Comparison of ENCODE assay signal across 8 mouse cellular contexts in the genomic region with DNA sequence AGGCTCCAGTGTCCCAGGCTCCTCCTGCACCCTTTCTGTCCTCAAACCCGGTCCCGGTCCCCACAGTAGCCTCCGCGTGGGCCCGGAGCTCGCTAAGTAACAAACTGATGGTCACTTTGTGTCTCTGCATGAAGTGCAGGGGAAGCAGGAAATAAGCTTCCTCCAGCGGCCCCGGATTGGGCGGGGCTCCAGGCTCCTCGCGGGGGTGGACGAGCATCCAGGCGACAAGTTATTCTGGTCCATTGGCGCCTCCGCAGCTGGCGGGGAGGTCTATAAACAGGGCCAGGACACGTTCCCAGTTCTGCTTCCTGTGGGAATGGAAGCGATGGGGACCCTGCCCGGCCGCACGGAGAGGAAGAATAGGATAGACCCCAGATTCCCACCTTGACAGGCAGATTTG. TPM values are rescaled to one million over a fixed set of nuclear protein-coding genes. Genes with fewer than 3 reads are reported as not detected.
DNase-seq lines count a peak whose midpoint lies in the region; ATAC-seq and TF ChIP-seq lines count a peak whose summit lies in the region.
"Had no signal": no experiment of that assay in that cellular context is flagged by ENCODE, and none has a peak within 500 bp of the region (broad histone marks: within the 10 kb centered on the region; RNA-seq: fewer than 3 reads in every experiment).

No protein-coding gene starts in this region.

- H3K36me3 ChIP-seq in hindbrain, postnatal 0 days (ENCODE audit: insufficient read depth, low read length), result peaks cover 20% of the 10 kb centered on the region
- peaks cover 22% of the 10 kb centered on the region for H3K36me3 ChIP-seq in midbrain, embryonic 13.5 days
- H3K36me3 ChIP-seq in stomach, embryonic 16.5 days (ENCODE audit: control insufficient read depth, insufficient read depth, low read length), result peaks cover 7% of the 10 kb centered on the region; the same call in 1 of the 2 replicates

- peak overlapping the region; percentile 54 for H3K4me3 ChIP-seq in brown adipose tissue, adult 24 weeks (ENCODE audit: insufficient read depth, low read depth, low read length)
- H3K4me3 ChIP-seq in gastrocnemius, adult 2 months, result peak overlapping the region; percentile 92
- no peak overlapping the region for H3K4me3 ChIP-seq in hindbrain, postnatal 0 days (ENCODE audit: low read length)
- no peak overlapping the region for H3K4me3 ChIP-seq in midbrain, embryonic 13.5 days (replicated peaks)
- peak overlapping the region; percentile 21; the same call in 1 of the 2 replicates for H3K4me3 ChIP-seq in stomach, embryonic 16.5 days (replicated peaks; ENCODE audit: low read length)

- intact Hi-C loops in gastrocnemius, adult 2 months (cut with DNase I), result loop anchor here (2.0 kb wide), 1 partner anchor 32 kb away; no protein-coding TSS in a partner anchor
- intact Hi-C loops in left cerebral cortex, postnatal 36 days (cut with DNase I), result loop anchor here (10.0 kb wide), 1 partner anchor 48 kb away; a partner anchor contains a TSS

- H3K27me3 ChIP-seq in hindbrain, postnatal 0 days (ENCODE audit: insufficient read depth, low read length), result no peaks in the 10 kb centered on the region
- H3K27me3 ChIP-seq in midbrain, embryonic 13.5 days, result peaks cover 11% of the 10 kb centered on the region; the same call in 1 of the 2 replicates
- H3K27me3 ChIP-seq in stomach, embryonic 16.5 days (ENCODE audit: control insufficient read depth, insufficient read depth, low read length), result peaks cover 4% of the 10 kb centered on the region; the same call in 1 of the 2 replicates

- H3K9ac ChIP-seq in hindbrain, postnatal 0 days (replicated peaks; ENCODE audit: low read length), result 0 out of 2 replicates have a peak overlapping the region, but pooled peaks have one; percentile 9
- no peak overlapping the region for H3K9ac ChIP-seq in midbrain, embryonic 13.5 days (replicated peaks)
- H3K9ac ChIP-seq in stomach, embryonic 16.5 days (ENCODE audit: low read length), result peak overlapping the region; percentile 59

- H3K4me1 ChIP-seq in brown adipose tissue, adult 24 weeks (ENCODE audit: control insufficient read depth, insufficient read depth, insufficient read length, low read length), result peaks cover 9% of the 10 kb centered on the region
- peaks cover 8% of the 10 kb centered on the region for H3K4me1 ChIP-seq in hindbrain, postnatal 0 days (ENCODE audit: insufficient read depth, low read length)
- peaks cover 25% of the 10 kb centered on the region for H3K4me1 ChIP-seq in midbrain, embryonic 13.5 days (replicated peaks)
- peaks cover 23% of the 10 kb centered on the region for H3K4me1 ChIP-seq in stomach, embryonic 16.5 days (ENCODE audit: control insufficient read depth, insufficient read depth, low read length)

- no peak for TF ChIP-seq CTCF in gastrocnemius, adult 2 months (IDR thresholded peaks at IDR 0.05)
- TF ChIP-seq CTCF in hindbrain, postnatal 0 days (IDR thresholded peaks at IDR 0.05; ENCODE audit: low read depth), result no peak

- peak; percentile 65 for DNase-seq in MEL-GATA-1-ER (ENCODE audit: extremely low read depth, low read depth)
- peak; percentile 98 for DNase-seq in gastrocnemius, adult 2 months
- DNase-seq in hindbrain, postnatal 0 days (ENCODE audit: low spot score), result peak; percentile 36
- DNase-seq in left cerebral cortex, postnatal 36 days (ENCODE audit: low spot score in 2 of 2), result peak; percentile 88 to 91

- ATAC-seq in hindbrain, postnatal 0 days, result no peak
- no peak for ATAC-seq in midbrain, embryonic 13.5 days
- no peak for ATAC-seq in stomach, embryonic 16.5 days (ENCODE audit: insufficient read depth, low FRiP score)

- H3K27ac ChIP-seq in brown adipose tissue, adult 24 weeks (replicated peaks; ENCODE audit: low read depth, low read length), result peak overlapping the region; percentile 98
- peak overlapping the region; percentile 96 for H3K27ac ChIP-seq in gastrocnemius, adult 2 months
- peak overlapping the region; percentile 96 for H3K27ac ChIP-seq in hindbrain, postnatal 0 days
- H3K27ac ChIP-seq in midbrain, embryonic 13.5 days, result no peak overlapping the region
- peak overlapping the region; percentile 89 for H3K27ac ChIP-seq in stomach, embryonic 16.5 days (ENCODE audit: low read length)

- H3K9me3 ChIP-seq in hindbrain, postnatal 0 days (ENCODE audit: low read length), result no peaks in the 10 kb centered on the region
- H3K9me3 ChIP-seq in midbrain, embryonic 13.5 days, result no peaks in the 10 kb centered on the region
- H3K9me3 ChIP-seq in stomach, embryonic 16.5 days (replicated peaks; ENCODE audit: control insufficient read depth, low read length), result no peaks in the 10 kb centered on the region

- 25% methylated on average over 21 of the region's 21 CpGs for WGBS in hindbrain, postnatal 0 days
- WGBS in midbrain, embryonic 13.5 days, result 39% methylated on average over 21 of the region's 21 CpGs
- WGBS in stomach, embryonic 16.5 days, result 16% methylated on average over 21 of the region's 21 CpGs

- 0 out of 2 replicates have a peak overlapping the region, but pooled peaks have one; percentile 16 for H3K4me2 ChIP-seq in hindbrain, postnatal 0 days (ENCODE audit: low read depth, low read length)
- H3K4me2 ChIP-seq in midbrain, embryonic 13.5 days (replicated peaks), result peak overlapping the region; percentile 3; the same call in 1 of the 2 replicates
- H3K4me2 ChIP-seq in stomach, embryonic 16.5 days (ENCODE audit: low read depth, low read length), result peak overlapping the region; percentile 40

RNA-seq across cellular contexts. Expression of a gene that starts 1.3 kb away (rescaled TPM):
- polyA plus RNA-seq in brown adipose tissue, adult 24 weeks (2012; ENCODE audit: insufficient read depth, insufficient read length, missing spikeins), result 18.1 and 21.3 TPM in 2 replicates
- total RNA-seq in gastrocnemius, adult 2 months (2021), result 10 to 100 TPM; 31.9 to 39.8 TPM
- 610 and 693 TPM in 2 replicates for total RNA-seq in hindbrain, postnatal 0 days (2014; rRNA removed)
- 693 and 724 TPM in 2 replicates for polyA plus RNA-seq in hindbrain, postnatal 0 days (2015; fragmentation: Nextera tagmentation; extraction: Ambion mirVana)
- total RNA-seq in left cerebral cortex, postnatal 36 days (2021), result 100 to 1,000 TPM; 824 to 964 TPM
- polyA plus RNA-seq in midbrain, embryonic 13.5 days (2015; fragmentation: Nextera tagmentation; extraction: Ambion mirVana), result 261 and 275 TPM in 2 replicates
- polyA plus RNA-seq in stomach, embryonic 16.5 days (2015; fragmentation: Nextera tagmentation; extraction: Ambion mirVana), result 23.4 and 23.8 TPM in 2 replicates

RNA-seq across cellular contexts. Expression of a gene that starts 7.6 kb away (rescaled TPM):
- 74.5 and 79.8 TPM in 2 replicates for polyA plus RNA-seq in brown adipose tissue, adult 24 weeks (2012; ENCODE audit: insufficient read depth, insufficient read length, missing spikeins)
- 10 to 100 TPM; 21.0 to 22.8 TPM for total RNA-seq in gastrocnemius, adult 2 months (2021)
- total RNA-seq in hindbrain, postnatal 0 days (2014; rRNA removed), result 37.2 and 53.9 TPM in 2 replicates
- 56.1 and 63.3 TPM in 2 replicates for polyA plus RNA-seq in hindbrain, postnatal 0 days (2015; fragmentation: Nextera tagmentation; extraction: Ambion mirVana)
- total RNA-seq in left cerebral cortex, postnatal 36 days (2021), result 10 to 100 TPM; 33.9 to 41.5 TPM
- polyA plus RNA-seq in midbrain, embryonic 13.5 days (2015; fragmentation: Nextera tagmentation; extraction: Ambion mirVana), result 36.2 and 38.4 TPM in 2 replicates
- 47.6 and 54.3 TPM in 2 replicates for polyA plus RNA-seq in stomach, embryonic 16.5 days (2015; fragmentation: Nextera tagmentation; extraction: Ambion mirVana)

RNA-seq across cellular contexts. Expression of a gene that starts 23.4 kb away (rescaled TPM):
- 9.8 and 11.3 TPM in 2 replicates for polyA plus RNA-seq in brown adipose tissue, adult 24 weeks (2012; ENCODE audit: insufficient read depth, insufficient read length, missing spikeins)
- total RNA-seq in gastrocnemius, adult 2 months (2021), result 10 to 100 TPM; 13.9 to 16.2 TPM
- 162 and 176 TPM in 2 replicates for total RNA-seq in hindbrain, postnatal 0 days (2014; rRNA removed)
- polyA plus RNA-seq in hindbrain, postnatal 0 days (2015; fragmentation: Nextera tagmentation; extraction: Ambion mirVana), result 101 and 103 TPM in 2 replicates
- total RNA-seq in left cerebral cortex, postnatal 36 days (2021), result 100 to 1,000 TPM; 152 to 164 TPM
- 78.9 and 87.2 TPM in 2 replicates for polyA plus RNA-seq in midbrain, embryonic 13.5 days (2015; fragmentation: Nextera tagmentation; extraction: Ambion mirVana)
- polyA plus RNA-seq in stomach, embryonic 16.5 days (2015; fragmentation: Nextera tagmentation; extraction: Ambion mirVana), result 57.6 and 60.8 TPM in 2 replicates

RNA-seq across cellular contexts. Expression of a gene that starts 29.6 kb away (rescaled TPM):
- polyA plus RNA-seq in brown adipose tissue, adult 24 weeks (2012; ENCODE audit: insufficient read depth, insufficient read length, missing spikeins), result 0.36 and 1.7 TPM in 2 replicates
- total RNA-seq in gastrocnemius, adult 2 months (2021), result 1 to 10 TPM; 2.4 to 3.0 TPM
- total RNA-seq in hindbrain, postnatal 0 days (2014; rRNA removed), result 0.26 and 0.72 TPM in 2 replicates
- polyA plus RNA-seq in hindbrain, postnatal 0 days (2015; fragmentation: Nextera tagmentation; extraction: Ambion mirVana), result 0.20 and 0.31 TPM in 2 replicates
- total RNA-seq in left cerebral cortex, postnatal 36 days (2021), result 1 to 10 TPM in 1 of 2 experiments, under 1 TPM in 1; 0.89 to 2.0 TPM
- polyA plus RNA-seq in midbrain, embryonic 13.5 days (2015; fragmentation: Nextera tagmentation; extraction: Ambion mirVana), result 0.15 and 0.28 TPM in 2 replicates
- 0.23 and 0.84 TPM in 2 replicates for polyA plus RNA-seq in stomach, embryonic 16.5 days (2015; fragmentation: Nextera tagmentation; extraction: Ambion mirVana)

RNA-seq across cellular contexts. Expression of a gene that starts 34.8 kb away (rescaled TPM):
- polyA plus RNA-seq in brown adipose tissue, adult 24 weeks (2012; ENCODE audit: insufficient read depth, insufficient read length, missing spikeins), result not detected in 2 replicates
- not detected for total RNA-seq in gastrocnemius, adult 2 months (2021)
- total RNA-seq in hindbrain, postnatal 0 days (2014; rRNA removed), result not detected in 2 replicates
- polyA plus RNA-seq in hindbrain, postnatal 0 days (2015; fragmentation: Nextera tagmentation; extraction: Ambion mirVana), result not detected in 2 replicates
- total RNA-seq in left cerebral cortex, postnatal 36 days (2021), result not detected
- not detected in 2 replicates for polyA plus RNA-seq in midbrain, embryonic 13.5 days (2015; fragmentation: Nextera tagmentation; extraction: Ambion mirVana)
- polyA plus RNA-seq in stomach, embryonic 16.5 days (2015; fragmentation: Nextera tagmentation; extraction: Ambion mirVana), result 2.0 and 4.2 TPM in 2 replicates
- total RNA-seq: layer of hippocampus, postnatal 25 days had no signal

Comparison
In these comparisons a context has a peak if more than half of its experiments do, and no peak if none do; other contexts are left out.
1. DNase-seq: peak in every context shown above with its lines; median percentile 98 in gastrocnemius, adult 2 months; 90 in left cerebral cortex, postnatal 36 days; 65 in MEL-GATA-1-ER; 36 in hindbrain, postnatal 0 days.
2. H3K4me3 ChIP-seq: peak in brown adipose tissue, adult 24 weeks (single experiment), gastrocnemius, adult 2 months (single experiment) and stomach, embryonic 16.5 days (single experiment); none in hindbrain, postnatal 0 days (single experiment) and midbrain, embryonic 13.5 days (single experiment).
3. RNA of a gene that starts 1.3 kb away (polyA plus RNA-seq): 693 to 724 TPM in hindbrain, postnatal 0 days and 261 to 275 TPM in midbrain, embryonic 13.5 days; 23.4 to 23.8 TPM in stomach, embryonic 16.5 days and 18.1 to 21.3 TPM in brown adipose tissue, adult 24 weeks; every median in the first group is over 10 times any median in the second.
4. Peak in every context shown above with its lines, with median percentiles within 50 percentile points of each other: H3K4me2 ChIP-seq.